Mouse (Mus musculus): Measurements from ENCODE around the gene Dlgap1.

DNA sequence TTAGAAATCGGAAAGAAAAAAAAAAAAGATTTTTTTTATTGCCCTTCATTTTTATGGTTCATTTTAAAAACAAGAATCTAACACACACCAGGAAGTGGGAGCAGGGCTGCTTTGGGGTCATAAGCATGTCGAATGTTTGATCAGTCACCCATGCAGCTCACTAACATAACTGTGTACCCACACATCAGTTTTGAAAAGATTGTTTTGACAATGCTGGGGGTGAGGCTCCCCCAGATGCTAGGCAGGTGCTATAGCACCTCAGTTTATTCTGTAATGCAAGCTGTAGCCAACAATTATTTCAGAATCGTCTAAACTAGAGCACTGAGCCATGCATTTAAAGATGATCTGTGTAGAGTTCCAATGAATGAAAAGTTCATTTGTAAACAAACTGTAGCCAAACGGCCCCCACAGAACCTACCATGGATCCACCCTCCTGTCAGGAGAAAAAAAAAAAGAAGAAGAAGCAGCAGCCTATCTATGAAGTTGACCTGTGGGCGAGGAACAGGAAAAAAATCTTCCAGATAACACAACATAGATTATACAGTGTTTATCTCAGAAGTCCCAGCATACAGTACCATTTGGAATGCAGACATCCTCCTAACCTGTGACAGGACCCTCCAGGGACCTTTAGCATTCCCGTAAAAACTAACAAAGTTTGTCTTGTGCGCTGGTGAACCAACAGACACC is 780.2 kb downstream of the Dlgap1 start:
- TF ChIP-seq CTCF (IDR thresholded peaks at IDR 0.05; ENCODE audit: borderline replicate concordance, insufficient read depth, low read length) = no peak
- TF ChIP-seq POLR2A (IDR thresholded peaks at IDR 0.05; ENCODE audit: low read depth, low read length) = no peak

Data from embryonic fibroblast, embryonic 13.5 days (primary cell).